Mouse (Mus musculus) lung, postnatal 4 days (tissue): ENCODE data around the gene Cd101.
A peak's percentile ranks its signal among the peaks of the same experiment; 100 is the strongest.

ENCODE experiments used
- DNase-seq, 2 experiments: peaks; one replicate each; pipeline ENCODE4 v3.0.0; 2021

Gene Cd101

DNA sequence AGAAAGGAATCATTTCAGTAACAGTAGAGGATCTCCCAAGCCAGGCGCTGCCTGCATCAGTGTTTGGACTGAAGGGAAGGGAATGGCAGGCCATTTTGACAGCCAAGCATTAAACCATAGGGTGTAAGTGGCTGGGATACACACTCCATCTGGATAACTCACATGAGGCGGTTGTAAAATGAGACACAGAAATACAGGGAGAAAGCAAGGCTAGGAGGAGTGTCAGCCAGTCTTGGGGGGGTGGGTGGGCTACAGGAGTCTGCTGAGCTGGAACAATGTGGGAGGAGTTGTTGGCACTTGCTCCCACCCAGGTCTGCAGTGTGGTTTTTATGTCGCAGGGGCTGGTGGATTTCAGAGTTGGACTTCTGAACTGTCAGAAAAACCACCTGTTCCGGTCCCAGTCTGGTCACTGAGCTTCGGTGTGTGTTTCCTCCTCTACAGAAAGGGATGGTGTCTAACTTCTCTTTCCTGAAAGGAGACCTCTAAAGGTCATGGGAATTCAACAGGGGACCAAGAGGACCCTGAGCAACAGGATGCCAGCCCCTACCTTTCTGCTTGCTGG, 8.7 kb upstream of the Cd101 start:
- DNase-seq: no peak

DNA sequence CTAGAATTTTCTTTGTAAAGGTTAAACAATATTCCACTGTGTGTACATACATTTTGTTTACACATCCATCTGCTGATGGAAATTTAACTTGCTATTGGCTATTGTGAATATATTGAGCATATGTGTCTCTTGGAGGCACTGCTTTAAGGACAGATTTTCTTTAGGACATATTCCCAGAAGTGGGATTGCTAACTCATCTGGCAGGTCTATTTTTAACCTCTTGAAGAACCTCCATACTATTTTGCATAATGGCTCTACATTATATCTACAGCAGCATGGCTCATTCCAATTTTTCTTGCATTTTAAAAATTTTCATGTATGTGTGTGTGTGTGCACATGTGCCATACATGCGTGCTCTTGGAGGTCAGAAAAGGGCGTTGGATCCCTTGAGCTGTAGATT, 6.6 kb upstream of the Cd101 start:
- DNase-seq: no peak

DNA sequence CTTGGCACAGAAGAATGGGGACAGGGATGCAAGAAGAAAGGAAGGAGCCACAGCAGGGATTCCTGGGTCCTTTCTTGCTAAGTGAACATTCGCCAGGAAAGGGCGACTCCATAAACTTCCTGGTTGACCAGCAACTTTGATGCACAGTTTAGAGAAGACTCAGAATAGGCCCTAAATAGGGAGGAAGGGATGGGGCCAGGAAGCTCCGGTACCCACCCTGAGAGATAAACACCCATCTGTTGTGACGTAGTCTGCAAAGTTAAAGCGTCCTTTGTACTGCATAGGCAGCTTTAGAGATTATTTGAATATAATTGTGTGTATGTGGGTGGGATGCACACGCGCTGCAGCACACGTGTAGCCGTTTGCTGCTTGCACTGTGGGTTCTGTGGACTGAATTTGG, 5.2 kb upstream of the Cd101 start:
- peak in 1 of 2 experiments; percentile 16 for DNase-seq

DNA sequence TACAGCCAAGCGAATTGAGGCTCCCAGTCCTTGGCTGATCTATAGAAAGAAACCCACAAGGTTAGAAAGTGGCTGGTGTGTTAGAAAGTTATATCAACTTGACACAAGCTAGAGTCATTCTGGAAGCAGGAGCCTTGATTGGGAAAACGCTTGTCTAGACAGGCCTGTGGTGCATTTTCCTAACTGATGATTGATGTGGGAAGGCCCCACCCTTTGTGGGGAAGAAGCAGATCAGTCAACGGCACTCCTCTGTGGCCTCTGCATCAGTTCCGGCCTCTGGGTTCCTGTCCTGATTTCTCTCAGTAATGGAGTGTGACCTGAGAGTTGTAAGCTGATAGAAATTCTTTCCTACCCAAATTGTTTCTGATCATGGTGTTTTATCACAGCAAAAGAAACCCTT, 4.3 kb upstream of the Cd101 start:
- DNase-seq: peak in 1 of 2 experiments; percentile 57

DNA sequence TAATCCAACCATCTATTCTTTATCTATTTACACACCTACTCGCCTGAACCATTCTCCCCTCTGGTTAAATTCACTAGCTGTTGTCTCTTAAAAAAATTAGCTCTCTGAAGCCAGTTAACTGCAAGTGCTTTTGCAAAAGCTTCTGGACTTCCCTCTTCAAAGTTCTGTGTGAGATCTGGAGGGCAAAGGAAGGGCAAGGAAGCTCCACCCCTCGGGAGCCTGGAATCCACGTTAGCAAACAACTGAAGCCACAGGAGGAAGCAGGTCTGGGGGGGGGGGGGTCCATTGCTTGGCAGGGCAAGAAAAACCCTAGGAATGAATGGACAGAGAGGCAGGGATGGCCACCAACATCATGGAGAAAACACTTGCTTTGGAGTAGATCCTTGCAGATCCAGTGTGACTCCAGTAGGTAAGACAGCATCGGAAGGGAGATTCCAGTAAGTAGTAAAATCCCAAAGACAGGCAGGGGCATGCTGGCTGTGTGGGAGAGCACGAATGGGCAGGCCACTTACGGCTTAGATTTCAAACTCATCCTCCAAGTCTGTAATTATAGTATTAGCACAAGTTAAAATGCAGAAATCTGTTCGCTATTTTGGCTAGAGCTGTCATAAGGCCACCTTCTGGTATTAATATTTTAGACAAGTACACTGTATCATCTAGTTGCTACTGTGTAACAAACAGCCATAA, 2.2 kb upstream of the Cd101 start:
- peak; percentile 60 to 65 for DNase-seq

DNA sequence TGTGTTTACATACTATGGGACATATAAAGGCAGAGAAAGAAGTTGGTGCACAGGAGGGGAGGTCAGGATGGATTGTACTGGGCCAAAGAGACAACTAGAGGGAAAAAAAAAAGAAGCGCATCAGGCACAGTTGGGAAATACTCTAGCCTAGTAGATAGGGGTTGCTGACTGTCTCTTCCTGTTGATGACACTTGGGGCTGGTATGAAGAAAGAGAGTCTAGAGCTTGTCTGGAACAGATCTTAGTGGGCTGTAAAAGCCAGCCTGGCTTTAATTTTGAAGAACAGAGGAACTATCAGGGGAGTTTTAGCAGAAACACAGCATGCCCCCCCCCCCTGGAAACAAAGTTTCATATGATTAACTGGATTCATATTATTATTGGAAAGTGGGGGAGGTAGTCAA, 1.3 kb upstream of the Cd101 start:
- no peak for DNase-seq

DNA sequence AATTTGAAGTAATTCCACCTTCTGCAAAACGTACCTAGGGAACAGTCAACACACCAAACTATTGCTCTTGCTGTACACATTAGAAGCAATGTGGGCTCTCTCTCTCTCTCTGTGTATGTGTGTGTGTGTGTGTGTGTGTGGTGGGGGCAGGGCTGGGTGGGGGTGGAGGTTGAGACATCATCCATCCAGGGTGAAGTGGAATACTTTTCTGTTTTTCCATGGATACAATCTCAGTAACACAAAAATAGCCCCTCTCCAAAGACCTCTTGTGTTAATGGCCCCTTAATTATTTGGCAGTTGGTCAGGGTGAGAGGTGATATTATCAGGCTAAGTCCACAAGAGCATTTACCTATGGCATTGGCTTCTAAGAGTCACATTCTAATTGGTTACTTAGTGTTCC, 2.6 kb downstream of the Cd101 start:
- no peak for DNase-seq

DNA sequence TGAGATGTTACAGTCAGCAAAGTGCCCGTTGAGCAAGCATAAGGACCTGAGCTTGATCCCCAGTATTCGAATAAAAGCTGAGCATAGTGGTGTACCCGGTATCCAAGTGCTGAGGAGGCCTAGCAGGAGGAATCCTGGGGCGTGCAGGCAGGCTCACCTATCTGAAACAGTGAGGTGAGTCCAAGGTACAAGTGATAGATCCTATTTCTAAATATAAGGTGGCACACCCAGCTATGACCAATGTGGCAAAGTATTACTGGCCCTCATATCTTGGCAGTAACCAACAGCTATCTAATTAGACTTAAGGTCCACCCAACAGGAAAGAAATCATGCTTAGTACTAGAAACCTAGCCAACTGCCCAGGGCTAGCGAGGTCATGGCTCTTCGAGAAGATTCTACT, 6.4 kb downstream of the Cd101 start:
- DNase-seq: no peak

DNA sequence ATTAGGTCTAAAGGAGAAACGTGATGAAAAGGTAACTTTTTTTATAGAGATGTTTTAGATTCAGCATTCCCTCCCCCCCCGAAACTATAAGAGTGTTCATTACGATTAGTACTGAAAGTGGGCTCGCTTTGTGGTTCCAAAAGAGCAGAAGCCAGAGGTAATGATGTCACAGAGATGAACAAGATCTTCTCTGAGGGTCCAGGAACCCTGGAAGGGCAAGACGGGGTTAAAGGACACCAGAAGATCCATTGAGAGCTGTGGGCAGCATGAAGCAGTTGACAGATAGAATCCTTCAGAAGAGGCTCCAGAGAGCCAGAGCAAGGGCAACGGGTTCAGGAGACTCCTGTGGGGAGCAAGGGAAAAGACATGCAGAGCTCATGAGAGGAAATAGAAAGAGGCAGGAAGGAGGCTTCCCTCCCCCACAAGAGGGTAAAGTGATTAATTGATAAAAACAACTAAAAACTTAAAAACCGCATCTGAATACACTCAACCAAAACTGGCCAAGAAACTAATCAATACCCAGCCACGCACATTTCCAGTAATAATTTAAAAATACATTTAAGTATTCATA, 7.8 kb downstream of the Cd101 start:
- no peak for DNase-seq

DNA sequence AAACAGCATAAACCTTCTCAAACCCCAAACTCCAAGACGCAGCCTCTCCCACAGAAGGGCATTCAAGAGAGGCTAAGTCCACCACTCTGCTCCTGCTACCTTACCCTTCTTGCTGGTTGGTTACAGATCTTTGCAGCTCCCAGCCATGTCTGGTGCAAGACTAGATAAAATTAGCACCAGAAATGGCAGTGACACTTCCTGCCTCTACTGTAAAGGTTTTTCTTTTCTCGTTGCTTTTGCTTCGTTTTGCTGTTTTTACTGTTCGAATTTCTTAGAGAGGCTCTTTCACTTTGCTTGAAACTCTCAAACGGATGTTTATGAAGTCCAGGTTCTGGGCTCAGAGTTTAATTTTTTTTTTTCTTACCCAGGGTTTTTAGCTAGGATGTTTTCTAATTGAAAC, 8.3 kb downstream of the Cd101 start:
- DNase-seq: no peak

DNA sequence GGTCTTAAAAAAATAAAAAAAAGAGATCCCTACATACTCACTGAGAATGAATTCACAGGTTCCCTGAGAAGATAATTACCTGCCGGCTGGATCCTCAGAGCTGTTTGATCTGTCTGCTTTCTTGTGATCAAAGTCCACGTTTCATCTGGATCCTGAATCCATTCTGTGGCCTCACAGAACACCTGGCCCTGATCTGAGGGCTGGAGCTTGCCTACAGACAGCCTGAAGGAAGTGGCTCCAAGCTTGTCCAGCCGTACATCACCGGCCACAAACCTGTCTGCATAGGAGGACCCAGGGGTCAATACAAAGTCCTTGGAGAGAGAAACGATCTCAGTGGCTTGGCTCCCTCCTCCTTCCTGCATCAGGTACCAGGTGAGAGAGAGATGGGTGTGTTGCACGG, 10.9 kb downstream of the Cd101 start:
- DNase-seq: no peak

DNA sequence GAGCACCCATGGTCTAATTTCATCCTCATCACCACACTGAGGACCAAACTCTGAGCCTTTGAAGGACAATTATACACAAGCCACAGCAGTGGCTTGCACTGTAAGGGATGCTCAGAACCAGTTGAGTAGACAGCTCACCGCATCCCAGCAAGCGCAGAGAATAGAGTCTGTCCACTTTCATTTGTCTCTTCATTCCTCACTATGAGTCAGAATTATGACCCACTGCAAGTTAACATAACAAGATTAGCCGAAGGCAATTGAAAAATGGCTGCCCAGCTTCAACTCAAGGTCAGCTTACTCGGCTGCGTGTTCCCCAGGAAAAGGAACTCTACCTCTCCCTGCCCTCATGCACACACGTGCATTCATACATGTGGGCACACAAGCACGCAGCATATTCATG, 13.3 kb downstream of the Cd101 start:
- DNase-seq: no peak

DNA sequence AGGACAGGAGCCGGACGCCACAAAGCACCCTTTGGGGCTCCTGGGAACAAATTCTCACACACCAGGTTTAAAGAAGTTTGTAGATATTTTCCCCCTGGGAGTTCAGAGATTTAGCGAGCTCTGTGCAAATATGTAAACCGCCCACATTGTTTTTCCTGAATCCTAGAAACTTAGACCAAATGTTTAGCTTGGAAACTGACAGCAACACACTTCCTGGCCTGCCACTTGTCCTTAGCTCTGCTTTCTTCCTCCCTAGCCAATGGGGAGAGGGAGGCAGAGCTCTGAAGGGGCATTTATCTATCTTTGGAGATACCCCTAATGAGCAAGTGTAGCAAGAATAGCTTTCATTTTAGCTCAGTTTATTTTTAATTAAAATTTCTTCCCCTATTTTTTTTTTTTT, 14.1 kb downstream of the Cd101 start:
- no peak for DNase-seq

DNA sequence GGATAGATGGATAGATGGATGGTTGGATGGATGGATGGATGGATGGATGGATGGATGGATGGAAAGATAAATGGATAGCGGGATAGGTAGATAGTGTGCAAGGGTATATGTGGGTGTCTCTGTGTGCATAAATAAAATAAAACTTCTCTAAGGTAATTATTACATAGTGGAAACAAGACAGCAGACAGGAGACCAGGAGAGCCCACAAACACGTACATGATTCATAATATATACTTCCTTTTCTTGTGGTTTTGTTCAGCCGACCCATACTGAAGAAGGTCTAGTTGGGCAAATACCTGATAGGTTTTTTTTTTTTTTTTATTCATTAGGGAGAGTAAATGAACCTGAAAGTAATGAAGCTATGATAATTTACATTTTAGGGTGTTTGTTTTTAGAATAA, 15.8 kb downstream of the Cd101 start:
- no peak for DNase-seq

DNA sequence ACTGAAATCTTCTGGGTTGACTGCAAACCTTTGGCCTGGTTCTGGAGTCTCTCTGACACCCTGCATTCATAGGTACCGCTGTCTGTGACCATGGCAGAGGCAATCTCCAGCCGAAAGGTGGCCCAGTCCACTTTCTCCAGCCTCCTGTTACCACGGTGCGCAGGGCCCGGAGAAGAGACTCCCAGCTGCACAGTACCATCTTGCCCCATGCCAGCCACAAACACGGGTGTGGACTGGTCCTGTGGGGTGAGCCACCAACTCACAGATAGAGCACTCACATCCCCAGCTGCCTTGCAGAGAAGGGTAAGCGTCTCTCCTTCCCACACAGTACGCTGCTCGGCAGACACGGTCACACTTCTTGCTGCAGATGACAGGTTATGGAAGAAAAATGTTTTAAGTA, 16.4 kb downstream of the Cd101 start:
- no peak for DNase-seq

DNA sequence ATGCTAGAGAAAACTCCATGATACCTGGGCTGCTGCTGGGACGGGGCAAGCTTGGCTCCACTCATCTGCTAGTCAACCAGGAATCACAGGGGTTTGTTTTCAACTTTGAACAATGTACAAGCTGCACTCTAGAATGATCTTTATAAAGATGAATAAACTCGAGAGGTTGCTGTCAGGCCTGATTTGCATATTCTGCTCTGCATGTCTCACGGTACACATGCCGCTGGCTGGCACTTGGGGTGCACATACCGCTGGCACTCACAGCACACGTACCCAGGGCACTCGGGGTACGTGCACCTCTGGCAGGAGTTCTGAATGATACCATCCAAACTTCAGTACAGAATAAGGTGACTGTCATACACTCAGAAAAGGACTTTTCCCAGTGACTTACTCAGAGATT, 16.8 kb downstream of the Cd101 start:
- no peak for DNase-seq

DNA sequence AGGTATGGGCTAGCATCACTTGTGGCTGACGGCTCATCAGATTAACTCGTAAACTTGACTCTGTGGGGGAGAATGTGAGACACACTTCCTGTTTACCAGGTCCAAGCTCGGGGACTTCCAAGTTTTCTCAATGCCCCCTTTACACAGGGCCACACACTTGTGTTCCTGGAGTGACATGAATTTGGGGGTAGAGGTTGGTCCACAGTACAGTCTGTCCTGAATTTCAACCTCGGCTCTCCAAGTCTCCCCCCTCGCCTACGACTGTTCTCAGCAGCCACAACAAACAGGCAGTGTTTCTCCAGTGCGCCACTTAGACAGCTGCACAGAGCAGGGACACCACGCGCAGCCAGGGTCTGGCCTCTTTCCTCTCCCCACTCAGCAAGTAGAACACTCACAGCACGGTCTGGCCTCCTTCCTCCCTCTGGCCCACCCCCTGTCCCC, 17.2 kb downstream of the Cd101 start:
- peak; percentile 49 to 61 for DNase-seq

DNA sequence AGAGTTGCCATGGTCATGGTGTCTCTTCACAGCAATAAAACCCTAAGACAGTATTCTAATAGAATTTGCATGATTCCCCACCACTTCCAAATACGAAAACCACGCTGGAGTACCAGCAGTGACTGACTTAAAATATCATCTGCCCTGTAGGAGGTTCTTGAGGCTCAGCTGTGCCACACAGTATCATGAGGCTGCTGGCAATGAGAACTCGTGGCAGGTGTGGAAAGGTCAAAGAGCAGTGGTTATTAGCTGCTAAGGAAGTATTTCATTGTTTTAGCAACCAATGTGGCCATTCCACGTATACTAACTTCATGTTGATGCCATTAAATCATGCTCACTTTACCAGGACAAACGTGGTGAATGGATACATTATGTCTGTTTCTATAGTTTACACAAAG, 18.2 kb downstream of the Cd101 start:
- no peak for DNase-seq

DNA sequence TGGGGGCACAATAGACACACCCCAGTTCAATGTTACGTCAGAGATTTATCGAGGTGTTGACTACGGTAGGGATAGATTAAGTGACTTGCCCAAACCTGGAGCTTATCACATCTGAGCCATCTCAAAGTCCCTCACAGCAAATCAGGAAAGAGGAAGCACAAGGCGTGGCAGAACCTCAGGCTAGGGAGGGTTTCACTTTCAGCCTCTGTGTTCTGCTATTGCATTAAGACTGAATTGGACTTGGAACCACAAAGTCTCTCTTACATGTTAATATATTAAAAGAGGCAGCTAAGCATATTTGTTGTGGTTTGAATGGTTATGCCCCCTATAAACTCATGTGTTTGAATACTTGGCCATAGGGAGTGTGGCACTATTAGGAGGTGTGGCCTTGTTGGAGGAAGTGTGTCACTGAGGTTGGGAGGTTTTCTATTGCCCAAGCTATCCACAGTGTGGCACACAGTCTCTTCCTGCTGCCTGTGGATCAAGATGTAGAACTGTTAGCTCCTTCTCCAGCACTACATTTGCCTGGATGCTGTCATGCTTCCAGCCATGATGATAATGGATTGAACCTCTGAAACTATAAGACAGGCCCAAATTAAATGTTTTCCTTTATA, 18.7 kb downstream of the Cd101 start:
- peak in 1 of 2 experiments; percentile 39 for DNase-seq

DNA sequence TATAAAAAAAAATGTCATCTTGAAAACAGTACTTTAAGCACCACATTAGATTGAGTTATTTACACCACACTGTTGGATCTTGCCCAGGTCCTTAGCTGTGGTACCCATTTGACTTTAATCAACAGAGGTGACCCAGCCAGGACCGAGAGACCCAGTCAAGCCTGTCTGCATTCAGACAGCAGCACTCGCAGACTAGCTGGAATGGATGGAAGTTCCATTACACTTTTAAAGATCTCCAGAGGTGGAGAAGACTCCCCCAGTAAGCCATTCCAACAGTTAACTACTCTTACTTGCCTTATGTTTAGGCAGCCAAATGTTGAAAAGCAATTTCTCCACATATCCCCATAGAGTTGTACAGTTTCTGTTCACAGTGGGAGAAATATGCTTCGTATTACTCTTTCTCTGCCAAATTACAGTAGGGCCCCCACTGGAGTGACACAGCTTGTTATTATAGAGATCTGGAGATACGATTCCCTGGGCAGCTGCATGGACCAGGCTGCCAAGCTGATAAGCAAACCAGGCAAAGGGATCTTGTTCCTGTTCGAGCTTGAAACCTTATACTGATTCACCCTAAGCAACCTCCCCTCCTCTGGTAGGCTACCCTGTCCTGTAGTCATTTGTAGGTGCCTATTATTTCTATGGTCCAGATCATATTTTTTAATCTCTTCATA, 22.1 kb downstream of the Cd101 start:
- DNase-seq: no peak

DNA sequence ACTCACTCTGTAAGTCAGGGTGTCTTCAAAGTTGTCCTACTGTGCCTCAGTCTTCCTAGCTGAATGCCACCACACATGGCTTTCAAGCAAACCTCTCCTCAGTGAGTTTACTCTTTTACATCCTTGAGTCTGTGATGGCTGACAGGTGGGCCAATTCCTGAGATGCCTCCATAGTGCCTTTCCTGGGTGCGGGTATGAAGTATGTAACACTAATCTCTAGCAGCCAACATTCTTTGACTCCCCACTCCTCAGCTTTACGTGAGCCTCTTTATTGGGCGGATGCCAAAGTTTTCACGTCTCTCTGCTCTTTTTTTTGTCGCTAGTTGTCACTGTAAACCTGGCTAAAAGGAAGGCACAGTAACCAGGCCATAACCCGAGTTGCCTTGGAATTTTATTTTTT, 24.0 kb downstream of the Cd101 start:
- DNase-seq: no peak

DNA sequence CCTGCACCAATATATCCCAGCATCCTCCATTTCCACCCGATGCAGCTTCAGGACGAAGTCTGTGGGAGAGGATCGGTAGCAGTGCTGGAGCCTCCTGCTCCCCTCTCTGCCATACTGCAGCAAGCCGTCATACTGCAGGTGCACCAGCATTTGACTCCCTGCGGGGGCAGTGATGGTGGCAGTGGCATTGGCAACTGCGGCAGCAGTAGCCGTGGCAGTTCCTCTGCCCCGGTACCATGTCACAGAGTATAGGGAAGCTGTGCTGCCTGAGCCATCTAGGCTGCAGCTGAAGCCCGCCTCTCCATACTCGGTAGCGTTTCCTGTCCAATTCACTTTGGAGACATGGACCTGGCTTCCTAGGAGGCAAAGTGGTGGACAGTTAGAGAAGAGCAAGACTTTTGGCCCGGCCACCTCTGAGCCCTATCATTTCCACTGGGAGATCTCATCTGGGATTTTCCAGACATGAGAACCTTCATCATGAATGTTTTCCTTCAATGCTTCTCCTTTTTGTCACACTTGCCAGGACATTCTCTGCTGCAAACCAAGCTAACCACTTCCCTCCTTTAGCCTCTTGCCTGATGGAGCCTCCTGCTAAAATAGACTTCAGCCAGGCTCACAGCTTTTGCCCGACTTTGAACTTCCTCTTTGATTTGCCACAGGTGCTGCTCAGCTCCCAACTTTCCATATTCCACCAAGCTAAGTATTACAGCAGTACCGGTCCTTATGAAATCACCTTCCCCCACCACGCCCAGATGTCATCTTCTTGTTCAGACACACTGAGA, 25.6 kb downstream of the Cd101 start:
- no peak for DNase-seq

DNA sequence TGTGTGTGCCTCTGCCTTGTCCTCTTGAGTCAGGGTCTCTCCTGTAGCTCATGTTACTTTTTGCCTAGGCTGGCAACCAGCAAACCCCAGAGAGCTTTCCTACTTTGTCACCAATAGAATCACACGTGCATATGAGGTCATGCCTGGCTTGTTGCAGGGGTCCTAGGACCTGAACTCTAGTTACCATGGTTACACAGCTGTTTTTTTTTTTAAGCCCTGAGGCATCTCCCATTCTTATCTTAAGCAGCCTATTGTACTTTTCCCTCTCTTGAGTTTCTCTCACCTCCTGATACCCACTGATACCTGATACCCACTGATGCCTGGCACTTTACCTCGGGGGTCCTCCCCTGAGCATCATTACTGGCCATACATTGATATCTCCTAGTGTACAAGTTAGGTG, 29.6 kb downstream of the Cd101 start:
- no peak for DNase-seq
